Mouse (Mus musculus) embryonic facial prominence, embryonic 12.5 days (tissue): Measurements from ENCODE around the gene Fyn. TPM values are rescaled to one million over a fixed set of nuclear protein-coding genes. Genes with fewer than 3 reads are reported as not detected.

Experiments
- ATAC-seq: fragments of 200-750 bp; cut with Nextera tagmentation; 2 replicates; pipeline ENCODE4 v1.8.0; 2017; ENCODE audit not compliant: insufficient number of reproducible peaks, insufficient read depth, low FRiP score, low TSS enrichment
- H3K27ac ChIP-seq: fragments of 300-500 bp; sonication (generic); 2 replicates; pipeline ENCODE4 v1.5.1; 2016; ENCODE audit warnings: mild to moderate bottlenecking
- H3K27me3 ChIP-seq: fragments of 300-500 bp; sonication (generic); 2 replicates; pipeline ENCODE4 v1.6.1; 2016; ENCODE audit warnings: mild to moderate bottlenecking, moderate library complexity
- H3K36me3 ChIP-seq: fragments of 300-500 bp; sonication (generic); 2 replicates; pipeline ENCODE4 v1.6.1; 2016; ENCODE audit warnings: mild to moderate bottlenecking
- H3K4me1 ChIP-seq: fragments of 300-500 bp; sonication (generic); 2 replicates; pipeline ENCODE4 v1.6.1; 2016
- H3K4me2 ChIP-seq: fragments of 300-500 bp; sonication (generic); replicated peaks from 2 replicates; pipeline ENCODE4 v1.6.1; 2016; ENCODE audit warnings: mild to moderate bottlenecking, moderate library complexity
- H3K4me3 ChIP-seq: fragments of 300-500 bp; sonication (generic); 2 replicates; pipeline ENCODE4 v1.5.1; 2016; ENCODE audit warnings: mild to moderate bottlenecking
- H3K9ac ChIP-seq: fragments of 300-500 bp; sonication (generic); 2 replicates; pipeline ENCODE4 v1.6.1; 2016; ENCODE audit warnings: mild to moderate bottlenecking, moderate library complexity
- H3K9me3 ChIP-seq: fragments of 300-500 bp; sonication (generic); 2 replicates; pipeline ENCODE4 v1.6.1; 2016; ENCODE audit warnings: mild to moderate bottlenecking, moderate library complexity
- WGBS: fragments of 180-500 bp; shearing (Covaris S2); methylation state at CpG from one replicate; pipeline ENCODE4 v1.1.7; 2016; 5-methylcytosine and 5-hydroxymethylcytosine counted together
- polyA plus RNA-seq: library from polyadenylated mRNA; unstranded; fragments of >200 nt; fragmentation: Nextera tagmentation; extraction: Ambion mirVana; gene quantifications from 2 replicates; pipeline ENCODE4 v1.2.1, GENCODE M21; 2016

The Fyn gene
- polyA plus RNA-seq, 1 experiment from 2014 or later: 41.8 TPM

DNA sequence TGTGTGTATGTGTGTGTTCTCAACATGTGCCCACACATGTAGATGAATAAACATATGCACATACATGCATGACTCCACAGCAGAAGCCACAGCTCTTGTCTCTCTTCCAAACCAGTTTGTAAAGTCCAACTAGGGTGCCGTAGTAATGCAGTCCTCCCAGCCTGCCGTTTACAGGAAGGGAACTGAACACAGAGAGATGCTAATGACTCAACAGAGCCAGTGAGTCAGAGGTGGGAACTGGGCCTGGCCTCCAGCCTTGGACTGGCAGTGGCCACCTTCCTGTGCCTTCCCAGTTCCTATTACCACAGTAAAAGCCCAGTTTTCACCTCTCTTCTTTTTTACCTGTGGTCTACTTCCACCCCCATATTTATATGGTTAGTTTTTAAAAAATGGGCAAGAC is 46.9 kb downstream of the Fyn start:
- Histone ChIP-seq H3K27me3 (no peaks in the 10 kb centered on the region), H3K27ac (no peak overlapping the region), H3K9ac (no peak overlapping the region), H3K4me3 (no peak overlapping the region), H3K4me2 (no peak overlapping the region), H3K36me3 (no peaks in the 10 kb centered on the region), H3K4me1 (peaks cover 32% of the 10 kb centered on the region), H3K9me3 (no peaks in the 10 kb centered on the region)
- WGBS: 79% methylated on average over 2 of the region's 2 CpGs
- ATAC-seq: no peak

DNA sequence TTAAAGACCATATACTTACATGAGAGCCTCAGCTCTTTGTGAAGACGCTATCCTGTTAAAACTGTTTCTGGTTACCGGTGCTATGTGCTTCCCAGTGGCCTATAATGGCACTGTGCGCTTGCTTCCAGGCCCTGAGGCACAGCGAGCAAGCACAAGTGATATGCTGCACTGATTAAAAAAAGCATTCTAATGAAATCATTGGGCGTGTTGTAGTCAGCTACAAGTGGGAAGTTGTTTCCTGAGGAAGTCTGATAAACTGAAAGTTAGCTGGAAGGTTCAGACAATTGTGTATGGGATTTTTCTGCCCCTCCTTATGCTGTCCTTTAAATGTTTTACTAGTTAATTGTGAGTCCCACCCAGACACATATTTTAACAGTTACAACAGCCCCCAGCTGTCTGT is 49.0 kb downstream of the Fyn start:
- no peaks in the 10 kb centered on the region for H3K36me3 ChIP-seq
- peaks cover 41% of the 10 kb centered on the region for H3K4me1 ChIP-seq
- 50% methylated on average over 5 of the region's 5 CpGs for WGBS
- H3K27ac ChIP-seq: no peak overlapping the region
- no peak overlapping the region for H3K4me2 ChIP-seq
- no peaks in the 10 kb centered on the region for H3K9me3 ChIP-seq
- ATAC-seq: no peak
- H3K4me3 ChIP-seq: no peak overlapping the region
- no peaks in the 10 kb centered on the region for H3K27me3 ChIP-seq
- no peak overlapping the region for H3K9ac ChIP-seq

DNA sequence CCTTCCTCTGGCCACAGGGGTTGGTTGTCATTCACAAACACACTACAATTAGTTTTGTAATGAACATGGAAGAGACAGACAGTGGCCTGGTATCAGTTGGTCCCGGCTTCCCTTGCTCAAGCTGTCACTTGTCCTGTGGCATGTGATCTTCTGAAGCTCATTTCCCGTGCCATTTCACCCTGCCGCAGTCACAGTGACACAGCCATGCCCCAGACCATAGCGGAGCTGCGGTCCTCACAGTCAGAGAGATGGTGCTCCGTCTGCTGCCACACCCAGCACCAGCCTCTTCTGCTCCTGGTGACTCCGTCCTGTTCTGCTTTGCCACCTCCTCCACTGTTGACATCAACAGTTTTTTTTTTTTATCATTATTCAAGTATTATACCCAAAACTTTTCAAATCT is 49.7 kb downstream of the Fyn start:
- WGBS: 82% methylated on average over 7 of the region's 7 CpGs
- no peak overlapping the region for H3K4me3 ChIP-seq
- no peak overlapping the region for H3K4me2 ChIP-seq
- ATAC-seq: no peak
- H3K27ac ChIP-seq: no peak overlapping the region
- no peaks in the 10 kb centered on the region for H3K27me3 ChIP-seq
- no peak overlapping the region for H3K9ac ChIP-seq
- H3K4me1 ChIP-seq: peaks cover 35% of the 10 kb centered on the region
- H3K9me3 ChIP-seq: no peaks in the 10 kb centered on the region
- no peaks in the 10 kb centered on the region for H3K36me3 ChIP-seq

DNA sequence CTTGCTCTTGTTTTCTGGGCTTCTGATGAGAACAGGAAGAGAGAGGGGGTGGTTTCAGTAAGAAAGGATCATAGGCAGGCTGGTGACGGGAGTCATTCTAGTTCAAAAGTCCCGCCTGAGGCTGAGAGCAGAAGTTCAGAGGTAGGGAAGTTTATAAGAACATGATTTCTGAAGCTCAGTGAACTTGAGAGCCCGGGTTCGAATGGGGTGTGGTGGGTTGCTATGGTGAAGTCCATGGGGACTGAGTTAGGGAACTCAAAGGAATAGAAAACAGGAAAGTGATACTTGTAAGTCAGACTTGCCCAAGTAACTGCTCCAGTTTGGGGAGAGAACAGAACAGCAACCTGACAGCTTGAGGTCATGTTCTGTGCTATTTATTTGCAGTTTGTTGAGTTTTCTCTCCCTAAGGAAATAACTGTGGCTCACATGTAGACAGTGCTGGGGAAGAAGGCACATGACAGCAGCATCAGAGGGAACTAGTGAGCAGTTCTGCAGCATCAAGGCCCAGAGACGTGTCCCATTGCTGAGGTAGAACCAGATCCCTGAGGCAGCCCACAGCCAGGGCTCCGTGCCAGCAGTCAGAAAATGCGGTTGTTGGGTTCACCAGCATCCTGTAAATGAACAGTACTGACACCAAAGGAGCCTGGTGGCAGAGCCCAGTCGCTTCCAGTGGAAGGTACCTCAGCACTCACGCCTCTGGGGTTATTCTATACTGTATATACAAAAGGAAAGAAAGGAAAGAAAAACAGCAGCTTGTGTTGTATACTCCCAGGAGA is 52.4 kb downstream of the Fyn start:
- Histone ChIP-seq H3K9me3 (no peaks in the 10 kb centered on the region), H3K9ac (no peak overlapping the region), H3K27me3 (no peaks in the 10 kb centered on the region), H3K27ac (no peak overlapping the region), H3K4me3 (no peak overlapping the region), H3K4me1 (peaks cover 35% of the 10 kb centered on the region), H3K4me2 (no peak overlapping the region), H3K36me3 (0 out of 2 replicates have a peak, but pooled peaks cover 4% of the 10 kb centered on the region)
- 34% methylated on average over 9 of the region's 9 CpGs for WGBS
- 0 out of 2 replicates have a peak, but pooled peaks have one; percentile 22 for ATAC-seq

DNA sequence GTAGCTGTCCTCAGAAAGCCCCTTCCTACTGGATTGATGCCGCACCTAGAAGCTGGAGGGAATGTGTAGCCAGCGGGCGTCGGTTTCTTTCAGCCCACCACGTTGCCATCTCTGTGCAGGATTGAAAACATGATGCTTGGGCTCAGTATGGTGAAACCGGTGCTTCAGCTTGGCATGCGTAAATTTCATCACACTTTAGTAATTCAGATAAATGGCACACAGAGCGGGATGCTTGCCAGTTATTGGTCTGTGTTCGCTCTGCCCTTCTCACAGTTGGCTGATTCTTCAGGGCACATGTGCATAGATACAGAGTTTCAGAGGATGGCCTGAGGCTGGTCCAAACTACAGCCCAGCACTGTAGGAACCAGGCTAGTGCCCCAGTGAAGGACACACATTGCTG is 53.1 kb downstream of the Fyn start:
- H3K36me3 ChIP-seq: 0 out of 2 replicates have a peak, but pooled peaks cover 4% of the 10 kb centered on the region
- H3K27me3 ChIP-seq: no peaks in the 10 kb centered on the region
- no peak overlapping the region for H3K4me3 ChIP-seq
- H3K9ac ChIP-seq: no peak overlapping the region
- WGBS: 88% methylated on average over 9 of the region's 9 CpGs
- H3K27ac ChIP-seq: no peak overlapping the region
- no peak overlapping the region for H3K4me2 ChIP-seq
- ATAC-seq: no peak
- H3K9me3 ChIP-seq: no peaks in the 10 kb centered on the region
- H3K4me1 ChIP-seq: peaks cover 33% of the 10 kb centered on the region

DNA sequence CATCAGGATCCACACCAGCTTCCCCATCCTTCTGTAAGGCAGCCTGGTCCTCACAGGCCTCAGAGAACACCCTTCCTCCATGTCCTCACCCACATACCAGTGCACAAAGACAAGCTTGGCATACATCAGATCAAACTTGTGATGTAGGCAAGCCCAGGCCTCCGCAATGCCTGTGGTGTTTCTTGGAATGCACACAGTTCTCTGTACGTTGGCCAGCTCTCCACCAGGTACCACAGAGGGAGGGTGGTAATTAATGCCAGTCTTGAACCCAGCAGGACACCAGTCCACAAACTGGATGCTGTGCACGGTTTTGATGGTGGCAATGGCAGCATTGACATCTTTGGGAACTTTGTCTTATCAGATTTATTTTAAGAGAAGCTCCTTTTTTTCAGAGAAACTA is 56.0 kb downstream of the Fyn start:
- Histone ChIP-seq H3K4me2 (no peak overlapping the region), H3K4me3 (no peak overlapping the region), H3K27ac (no peak overlapping the region), H3K4me1 (peaks cover 32% of the 10 kb centered on the region), H3K9me3 (no peaks in the 10 kb centered on the region), H3K9ac (no peak overlapping the region), H3K36me3 (0 out of 2 replicates have a peak, but pooled peaks cover 4% of the 10 kb centered on the region), H3K27me3 (no peaks in the 10 kb centered on the region)
- no peak for ATAC-seq
- 83% methylated on average over 3 of the region's 3 CpGs for WGBS

DNA sequence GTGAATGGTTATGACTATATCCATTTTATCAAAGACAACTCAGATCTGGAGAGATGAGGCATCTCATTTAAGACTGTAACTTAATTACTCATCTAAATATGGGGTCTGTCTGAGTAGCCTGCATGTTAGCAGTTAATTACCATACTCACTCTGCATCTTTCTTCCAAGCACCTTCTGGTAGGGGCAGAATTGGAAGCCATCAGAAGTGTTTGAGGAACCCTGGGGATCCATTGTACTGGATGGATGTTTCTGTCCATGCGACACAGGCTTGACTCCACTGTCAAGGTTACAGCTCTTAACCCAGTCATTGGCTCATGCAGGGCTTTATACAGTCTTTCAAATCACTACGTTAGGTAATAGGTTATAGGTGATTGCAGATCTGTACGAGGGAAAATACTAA is 57.4 kb downstream of the Fyn start:
- no peak overlapping the region for H3K4me3 ChIP-seq
- 0 out of 2 replicates have a peak, but pooled peaks cover 4% of the 10 kb centered on the region for H3K36me3 ChIP-seq
- H3K9me3 ChIP-seq: no peaks in the 10 kb centered on the region
- 87% methylated on average over 3 of the region's 3 CpGs for WGBS
- no peak for ATAC-seq
- no peak overlapping the region for H3K27ac ChIP-seq
- H3K9ac ChIP-seq: no peak overlapping the region
- no peaks in the 10 kb centered on the region for H3K27me3 ChIP-seq
- no peak overlapping the region for H3K4me2 ChIP-seq
- H3K4me1 ChIP-seq: peaks cover 26% of the 10 kb centered on the region

DNA sequence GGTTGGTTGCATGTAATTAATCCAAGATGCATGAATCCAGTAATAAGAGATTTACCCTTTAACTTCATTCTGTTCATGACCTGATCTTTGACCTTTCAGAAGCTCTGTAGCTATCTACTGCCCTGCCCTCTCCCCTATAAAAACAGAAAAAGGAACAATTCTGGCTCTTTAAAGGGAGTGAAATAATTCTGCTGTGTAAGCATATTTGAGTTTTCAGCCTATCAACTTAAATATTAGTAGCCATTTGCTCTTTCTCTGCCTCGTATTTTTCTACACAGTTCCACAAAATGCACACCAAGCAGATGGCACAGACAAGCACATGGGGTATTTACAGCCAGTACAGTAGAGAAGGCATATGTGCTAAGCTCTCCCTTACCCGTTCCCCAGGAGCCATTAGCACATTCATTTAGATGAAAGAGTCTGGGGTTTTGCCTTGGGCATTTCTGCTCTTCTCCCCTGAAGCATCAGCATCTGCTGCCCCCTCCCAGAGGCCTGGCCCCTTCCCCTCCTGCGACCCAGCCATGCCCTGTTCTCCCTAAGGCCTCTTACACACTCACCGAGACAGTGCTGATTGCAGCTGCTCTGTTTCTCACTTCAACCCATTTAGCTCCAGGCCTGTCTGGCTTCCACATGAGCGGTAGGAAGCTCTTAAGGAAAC is 58.3 kb downstream of the Fyn start:
- H3K9ac ChIP-seq: no peak overlapping the region
- ATAC-seq: 0 out of 2 replicates have a peak, but pooled peaks have one; percentile 32
- no peaks in the 10 kb centered on the region for H3K27me3 ChIP-seq
- H3K27ac ChIP-seq: no peak overlapping the region
- H3K9me3 ChIP-seq: no peaks in the 10 kb centered on the region
- H3K4me2 ChIP-seq: no peak overlapping the region
- H3K36me3 ChIP-seq: 0 out of 2 replicates have a peak, but pooled peaks cover 4% of the 10 kb centered on the region
- WGBS: 18% methylated on average over 5 of the region's 5 CpGs
- peaks cover 23% of the 10 kb centered on the region for H3K4me1 ChIP-seq
- H3K4me3 ChIP-seq: no peak overlapping the region

DNA sequence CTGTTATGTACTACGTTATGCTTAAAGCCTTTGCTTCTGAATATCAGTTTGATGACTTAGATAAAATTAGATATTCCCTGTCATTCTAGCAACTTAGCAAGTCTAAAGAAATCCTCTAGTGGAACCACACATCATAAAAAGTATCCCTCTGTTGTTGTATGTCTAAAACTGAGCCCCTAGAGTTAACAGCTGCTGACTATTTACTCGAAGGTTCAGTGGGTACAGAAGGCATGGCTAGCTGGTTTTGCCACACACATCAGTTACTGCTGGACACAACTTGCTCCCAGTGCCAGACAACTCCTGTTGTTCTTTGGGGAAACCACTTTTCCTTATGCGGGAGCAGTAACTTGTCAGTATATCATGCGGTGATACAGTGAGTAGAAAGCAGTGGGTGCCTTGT is 61.0 kb downstream of the Fyn start:
- H3K27me3 ChIP-seq: no peaks in the 10 kb centered on the region
- H3K27ac ChIP-seq: 0 out of 2 replicates have a peak overlapping the region, but pooled peaks have one; percentile 5
- H3K4me1 ChIP-seq: peaks cover 28% of the 10 kb centered on the region
- no peak overlapping the region for H3K9ac ChIP-seq
- WGBS: 81% methylated on average over 4 of the region's 4 CpGs
- no peak overlapping the region for H3K4me2 ChIP-seq
- no peaks in the 10 kb centered on the region for H3K9me3 ChIP-seq
- H3K36me3 ChIP-seq: 0 out of 2 replicates have a peak, but pooled peaks cover 4% of the 10 kb centered on the region
- ATAC-seq: no peak
- H3K4me3 ChIP-seq: no peak overlapping the region

DNA sequence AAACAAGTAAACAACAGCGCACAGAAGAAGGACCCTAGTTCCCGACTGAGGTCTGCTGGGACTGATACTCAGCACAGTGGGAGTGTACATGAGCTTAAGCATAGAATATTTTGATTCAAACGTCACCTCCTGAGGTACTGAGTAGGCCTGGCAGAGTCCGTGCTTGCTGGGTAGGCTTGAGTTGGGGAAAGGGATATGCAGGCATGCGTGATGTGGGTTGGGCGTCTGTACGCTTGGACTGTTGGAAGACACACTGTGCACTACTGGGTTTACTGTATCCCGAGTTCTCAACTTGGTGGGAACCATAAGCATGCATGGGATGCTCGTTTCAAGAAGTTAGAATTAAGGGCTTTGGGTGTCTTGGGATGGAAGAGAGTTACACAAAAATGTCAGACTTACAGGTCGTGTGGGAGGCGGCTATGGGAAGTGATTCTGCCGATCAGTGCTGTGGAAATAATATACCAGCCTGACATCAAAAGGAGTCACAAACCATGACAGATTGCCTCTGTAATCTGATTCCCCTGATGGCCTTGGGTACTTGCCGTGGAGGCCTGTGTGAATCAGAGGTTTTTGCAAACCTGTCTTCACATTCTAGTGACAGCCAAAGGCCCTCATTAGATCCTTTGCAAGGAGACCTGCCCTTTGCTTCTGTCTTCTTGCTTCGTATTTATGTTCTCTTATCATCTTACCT is 61.6 kb downstream of the Fyn start:
- no peak overlapping the region for H3K4me3 ChIP-seq
- no peaks in the 10 kb centered on the region for H3K9me3 ChIP-seq
- 0 out of 2 replicates have a peak overlapping the region, but pooled peaks have one; percentile 5 for H3K27ac ChIP-seq
- WGBS: 52% methylated on average over 14 of the region's 14 CpGs
- no peak overlapping the region for H3K9ac ChIP-seq
- ATAC-seq: no peak
- H3K4me2 ChIP-seq: no peak overlapping the region
- 0 out of 2 replicates have a peak, but pooled peaks cover 4% of the 10 kb centered on the region for H3K36me3 ChIP-seq
- no peaks in the 10 kb centered on the region for H3K27me3 ChIP-seq
- peaks cover 32% of the 10 kb centered on the region for H3K4me1 ChIP-seq

DNA sequence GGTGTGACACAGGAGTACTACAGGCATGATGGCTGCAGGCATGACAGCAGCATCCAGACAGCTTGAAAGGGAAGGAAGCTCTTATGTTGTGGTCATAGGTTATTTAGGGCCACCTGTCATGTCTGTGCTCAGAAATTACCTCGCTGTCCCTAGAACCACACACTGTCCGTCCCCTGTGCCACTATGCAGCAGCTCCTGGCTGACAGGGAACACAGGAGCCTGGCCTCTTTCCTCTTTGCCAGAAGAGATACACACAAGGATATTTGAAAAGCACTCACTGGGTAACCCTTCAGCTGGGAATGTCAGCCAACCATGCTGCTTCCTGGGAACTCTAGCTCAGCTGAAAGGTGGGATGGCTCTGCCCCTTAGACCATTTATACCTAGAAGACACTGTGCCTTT is 62.6 kb downstream of the Fyn start:
- WGBS: 93% methylated on average over 2 of the region's 2 CpGs
- Histone ChIP-seq H3K27ac (no peak overlapping the region), H3K9ac (no peak overlapping the region), H3K4me3 (no peak overlapping the region), H3K27me3 (no peaks in the 10 kb centered on the region), H3K9me3 (no peaks in the 10 kb centered on the region), H3K4me2 (no peak overlapping the region), H3K4me1 (peaks cover 37% of the 10 kb centered on the region), H3K36me3 (no peaks in the 10 kb centered on the region)
- no peak for ATAC-seq
